Mouse (Mus musculus): Measurements from ENCODE around the gene Myh14.
A peak's percentile ranks its signal among the peaks of the same experiment; 100 is the strongest.

- peak; percentile 62 for TF ChIP-seq CTCF (IDR thresholded peaks at IDR 0.05; ENCODE audit: low read depth, low read length)
- no peak for TF ChIP-seq POLR2A (IDR thresholded peaks at IDR 0.05; ENCODE audit: borderline replicate concordance, low read depth, low read length)
Measured at GRCm38 (mm10) chr7:44655504-44655903, 15.1 kb downstream of the Myh14 start.
